In the genomic region with DNA sequence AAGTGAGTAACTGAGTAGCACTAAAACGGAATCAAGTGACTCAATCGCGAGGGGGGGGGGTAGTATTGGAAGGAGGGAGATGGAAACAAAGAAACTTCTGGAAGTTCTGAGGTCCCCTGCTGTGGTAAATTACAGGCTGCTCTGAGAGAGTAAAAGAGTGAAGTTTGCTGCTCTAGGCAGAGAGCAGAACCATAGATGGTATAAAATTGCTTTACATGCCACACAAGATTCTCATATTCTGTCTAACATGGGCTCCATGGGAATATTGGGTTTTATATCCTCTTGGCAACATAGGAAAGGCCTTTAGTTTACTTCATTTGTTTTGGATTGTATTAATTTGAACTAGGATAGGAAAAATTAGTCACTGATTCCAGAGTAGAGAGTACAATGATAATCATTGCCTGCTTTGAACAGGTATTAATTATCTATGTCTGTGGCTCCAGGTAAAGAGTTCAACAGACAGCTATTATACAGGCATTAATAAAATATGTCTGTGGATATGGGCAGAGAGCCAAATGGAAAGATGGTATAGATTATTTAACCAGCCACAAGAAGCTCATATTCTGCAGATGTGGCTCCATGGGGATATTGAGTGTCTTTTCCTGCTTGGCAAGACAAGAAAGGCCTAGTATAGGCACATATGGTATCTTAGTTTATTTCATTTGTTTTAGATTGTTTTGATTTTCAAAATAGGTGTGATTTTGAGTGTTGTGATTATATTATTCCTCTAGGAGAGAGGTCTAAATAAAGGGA, we compare ENCODE assay signal across 23 mouse cellular contexts.
"Had no signal": no experiment of that assay in that cellular context is flagged by ENCODE, and none has a peak within 500 bp of the region (broad histone marks: within the 10 kb centered on the region; RNA-seq: fewer than 3 reads in every experiment).

No protein-coding gene starts in this region.

- H3K9me3 ChIP-seq: heart, embryonic 10.5 days; heart, embryonic 12.5 days; hindbrain, embryonic 10.5 days; intestine, embryonic 15.5 days; limb, embryonic 12.5 days; liver, embryonic 12.5 days had no signal

- H3K4me3 ChIP-seq: heart, embryonic 10.5 days; heart, embryonic 12.5 days; hindbrain, embryonic 10.5 days; hindbrain, embryonic 12.5 days; intestine, embryonic 15.5 days; limb, embryonic 12.5 days; liver, embryonic 12.5 days had no signal

- DNase-seq: gastrocnemius, postnatal 25 days; heart, adult 18-20 months; heart, postnatal 10 days; heart, postnatal 4 days; kidney, adult 18-20 months; kidney, adult 8-10 months; kidney, postnatal 10 days; kidney, postnatal 36 days; layer of hippocampus, adult 9-11 months; layer of hippocampus, postnatal 36 days; left cerebral cortex, postnatal 4 days had no signal

- H3K4me2 ChIP-seq: heart, embryonic 12.5 days; hindbrain, embryonic 12.5 days; hindbrain, embryonic 14.5 days; intestine, embryonic 15.5 days; limb, embryonic 12.5 days; liver, embryonic 12.5 days had no signal

- ATAC-seq: hindbrain, embryonic 16.5 days; inflammation-experienced regulatory T-cells, adult 6 months; intestine, embryonic 15.5 days; intestine, postnatal 0 days; liver, embryonic 12.5 days had no signal

- H3K36me3 ChIP-seq: heart, embryonic 10.5 days; heart, embryonic 12.5 days; hindbrain, embryonic 10.5 days; hindbrain, embryonic 12.5 days; intestine, embryonic 15.5 days; limb, embryonic 12.5 days; liver, embryonic 12.5 days had no signal

- H3K4me1 ChIP-seq: heart, embryonic 10.5 days; heart, embryonic 12.5 days; hindbrain, embryonic 10.5 days; hindbrain, embryonic 12.5 days; intestine, embryonic 15.5 days; limb, embryonic 12.5 days; liver, embryonic 12.5 days had no signal

- H3K9ac ChIP-seq: heart, embryonic 12.5 days; hindbrain, embryonic 12.5 days; hindbrain, embryonic 14.5 days; intestine, embryonic 15.5 days; limb, embryonic 12.5 days; liver, embryonic 12.5 days; liver, embryonic 14.5 days had no signal

- H3K27ac ChIP-seq: heart, embryonic 10.5 days; hindbrain, embryonic 10.5 days; hindbrain, embryonic 12.5 days; hindbrain, embryonic 14.5 days; intestine, embryonic 15.5 days; limb, embryonic 12.5 days; liver, embryonic 12.5 days; liver, embryonic 14.5 days had no signal

- H3K27me3 ChIP-seq: heart, embryonic 12.5 days; hindbrain, embryonic 12.5 days; intestine, embryonic 15.5 days; limb, embryonic 12.5 days; liver, embryonic 12.5 days had no signal
